Mouse (Mus musculus): ENCODE measurements around the gene Lsamp.

GRCm38 (mm10) chr16:39994821-39995220 lies 10.7 kb downstream of the Lsamp start:
- TF ChIP-seq GATA1 (IDR thresholded peaks at IDR 0.05; ENCODE audit: low read length) (no peak), TAL1 (IDR thresholded peaks at IDR 0.05; ENCODE audit: low read length) (no peak)
